Mouse (Mus musculus): Measurements from ENCODE around the gene Fbxo34. TPM values are rescaled to one million over a fixed set of nuclear protein-coding genes. Genes with fewer than 3 reads are reported as not detected.

The Fbxo34 gene
- polyA plus RNA-seq, 1 experiment: 11.9 TPM

GRCm38 (mm10) chr14:47514816-47515453 is 64.7 kb downstream of the Fbxo34 start:
- no peaks in the 10 kb centered on the region for H3K36me3 ChIP-seq (ENCODE audit: control insufficient read depth, insufficient read depth)
- no peak overlapping the region for H3K4me3 ChIP-seq (ENCODE audit: insufficient read depth, poor library complexity, severe bottlenecking)
- H3K27me3 ChIP-seq (ENCODE audit: control insufficient read depth, insufficient read depth, insufficient read length): no peaks in the 10 kb centered on the region
- H3K79me3 ChIP-seq (ENCODE audit: low read depth): peaks cover 9% of the 10 kb centered on the region
- H3ac ChIP-seq (ENCODE audit: control insufficient read depth, insufficient read length, low read depth): no peak overlapping the region
- H3K79me2 ChIP-seq (ENCODE audit: control insufficient read depth, insufficient read depth): peaks cover 26% of the 10 kb centered on the region
- no peak for TF ChIP-seq CTCF (IDR thresholded peaks at IDR 0.05; ENCODE audit: control insufficient read depth, insufficient read depth, insufficient read length)
- no peak for TF ChIP-seq MYOG (IDR thresholded peaks at IDR 0.05; ENCODE audit: control insufficient read depth, extremely low read depth, insufficient read length)
- TF ChIP-seq MYOD1 (IDR thresholded peaks at IDR 0.05; ENCODE audit: control insufficient read depth, insufficient read length, low read depth): no peak
- TF ChIP-seq FOSL1 (IDR thresholded peaks at IDR 0.05; ENCODE audit: insufficient read depth, low read length, poor library complexity, severe bottlenecking): no peak
- no peak for TF ChIP-seq USF1 (IDR thresholded peaks at IDR 0.05; ENCODE audit: low read depth)
- no peak for TF ChIP-seq MAX (IDR thresholded peaks at IDR 0.05)
- TF ChIP-seq CEBPB (IDR thresholded peaks at IDR 0.05; ENCODE audit: low read depth): no peak

DNA sequence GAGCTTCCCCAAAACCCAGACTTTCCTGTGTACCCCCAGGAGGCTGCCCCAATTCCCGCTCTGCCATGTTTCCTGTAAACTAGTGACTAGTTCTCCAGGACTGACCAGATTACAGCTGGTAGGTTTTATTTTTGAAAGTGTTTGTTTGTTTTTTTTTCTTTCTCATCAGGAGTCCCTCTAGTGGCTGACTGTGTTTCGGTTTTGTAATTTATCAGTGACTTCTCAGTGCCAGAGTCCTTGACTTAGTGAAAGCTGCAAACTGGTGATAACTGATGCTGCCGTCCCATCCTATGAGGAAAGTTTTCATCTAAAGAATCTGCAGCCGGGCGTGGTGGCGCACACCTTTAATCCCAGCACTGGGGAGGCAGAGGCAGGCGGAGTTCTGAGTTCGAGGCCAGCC is 65.4 kb downstream of the Fbxo34 start:
- Histone ChIP-seq H3ac (ENCODE audit: control insufficient read depth, insufficient read length, low read depth) (no peak overlapping the region), H3K79me2 (ENCODE audit: control insufficient read depth, insufficient read depth) (peaks cover 33% of the 10 kb centered on the region), H3K27me3 (ENCODE audit: control insufficient read depth, insufficient read depth, insufficient read length) (no peaks in the 10 kb centered on the region), H3K36me3 (ENCODE audit: control insufficient read depth, insufficient read depth) (no peaks in the 10 kb centered on the region), H3K79me3 (ENCODE audit: low read depth) (peaks cover 12% of the 10 kb centered on the region), H3K4me3 (ENCODE audit: insufficient read depth, poor library complexity, severe bottlenecking) (no peak overlapping the region)
- TF ChIP-seq FOSL1 (IDR thresholded peaks at IDR 0.05; ENCODE audit: insufficient read depth, low read length, poor library complexity, severe bottlenecking) (no peak), MYOD1 (IDR thresholded peaks at IDR 0.05; ENCODE audit: control insufficient read depth, insufficient read length, low read depth) (no peak), USF1 (IDR thresholded peaks at IDR 0.05; ENCODE audit: low read depth) (no peak), CEBPB (IDR thresholded peaks at IDR 0.05; ENCODE audit: low read depth) (no peak), MYOG (IDR thresholded peaks at IDR 0.05; ENCODE audit: control insufficient read depth, extremely low read depth, insufficient read length) (no peak), CTCF (IDR thresholded peaks at IDR 0.05; ENCODE audit: control insufficient read depth, insufficient read depth, insufficient read length) (no peak), MAX (IDR thresholded peaks at IDR 0.05) (no peak)

- no peak overlapping the region for H3K4me3 ChIP-seq (ENCODE audit: insufficient read depth, poor library complexity, severe bottlenecking)
- no peak for TF ChIP-seq USF1 (IDR thresholded peaks at IDR 0.05; ENCODE audit: low read depth)
- TF ChIP-seq CTCF (IDR thresholded peaks at IDR 0.05; ENCODE audit: control insufficient read depth, insufficient read depth, insufficient read length): no peak
- TF ChIP-seq FOSL1 (IDR thresholded peaks at IDR 0.05; ENCODE audit: insufficient read depth, low read length, poor library complexity, severe bottlenecking): no peak
- no peak for TF ChIP-seq MYOD1 (IDR thresholded peaks at IDR 0.05; ENCODE audit: control insufficient read depth, insufficient read length, low read depth)
- TF ChIP-seq MAX (IDR thresholded peaks at IDR 0.05): no peak
- TF ChIP-seq MYOG (IDR thresholded peaks at IDR 0.05; ENCODE audit: control insufficient read depth, extremely low read depth, insufficient read length): no peak
- TF ChIP-seq CEBPB (IDR thresholded peaks at IDR 0.05; ENCODE audit: low read depth): no peak
- H3K79me2 ChIP-seq (ENCODE audit: control insufficient read depth, insufficient read depth): peaks cover 41% of the 10 kb centered on the region
- H3K79me3 ChIP-seq (ENCODE audit: low read depth): peaks cover 15% of the 10 kb centered on the region
- no peak overlapping the region for H3ac ChIP-seq (ENCODE audit: control insufficient read depth, insufficient read length, low read depth)
- H3K27me3 ChIP-seq (ENCODE audit: control insufficient read depth, insufficient read depth, insufficient read length): no peaks in the 10 kb centered on the region
- no peaks in the 10 kb centered on the region for H3K36me3 ChIP-seq (ENCODE audit: control insufficient read depth, insufficient read depth)
Observed at GRCm38 (mm10) chr14:47516755-47517154, 66.5 kb downstream of the Fbxo34 start.

GRCm38 (mm10) chr14:47518619-47519018 is 68.4 kb downstream of the Fbxo34 start:
- Histone ChIP-seq H3K79me3 (ENCODE audit: low read depth) (peaks cover 10% of the 10 kb centered on the region), H3K4me3 (ENCODE audit: insufficient read depth, poor library complexity, severe bottlenecking) (no peak overlapping the region), H3K36me3 (ENCODE audit: control insufficient read depth, insufficient read depth) (no peaks in the 10 kb centered on the region), H3ac (ENCODE audit: control insufficient read depth, insufficient read length, low read depth) (no peak overlapping the region), H3K27me3 (ENCODE audit: control insufficient read depth, insufficient read depth, insufficient read length) (no peaks in the 10 kb centered on the region), H3K79me2 (ENCODE audit: control insufficient read depth, insufficient read depth) (peaks cover 29% of the 10 kb centered on the region)
- TF ChIP-seq FOSL1 (IDR thresholded peaks at IDR 0.05; ENCODE audit: insufficient read depth, low read length, poor library complexity, severe bottlenecking) (peak; percentile 52), USF1 (IDR thresholded peaks at IDR 0.05; ENCODE audit: low read depth) (no peak)

GRCm38 (mm10) chr14:47520751-47521449 is 70.7 kb downstream of the Fbxo34 start:
- Histone ChIP-seq H3K79me2 (ENCODE audit: control insufficient read depth, insufficient read depth) (peaks cover 26% of the 10 kb centered on the region), H3K27me3 (ENCODE audit: control insufficient read depth, insufficient read depth, insufficient read length) (no peaks in the 10 kb centered on the region), H3K79me3 (ENCODE audit: low read depth) (peaks cover 9% of the 10 kb centered on the region), H3K36me3 (ENCODE audit: control insufficient read depth, insufficient read depth) (no peaks in the 10 kb centered on the region), H3K4me3 (ENCODE audit: insufficient read depth, poor library complexity, severe bottlenecking) (no peak overlapping the region), H3ac (ENCODE audit: control insufficient read depth, insufficient read length, low read depth) (no peak overlapping the region)
- no peak for TF ChIP-seq MAX (IDR thresholded peaks at IDR 0.05)

DNA sequence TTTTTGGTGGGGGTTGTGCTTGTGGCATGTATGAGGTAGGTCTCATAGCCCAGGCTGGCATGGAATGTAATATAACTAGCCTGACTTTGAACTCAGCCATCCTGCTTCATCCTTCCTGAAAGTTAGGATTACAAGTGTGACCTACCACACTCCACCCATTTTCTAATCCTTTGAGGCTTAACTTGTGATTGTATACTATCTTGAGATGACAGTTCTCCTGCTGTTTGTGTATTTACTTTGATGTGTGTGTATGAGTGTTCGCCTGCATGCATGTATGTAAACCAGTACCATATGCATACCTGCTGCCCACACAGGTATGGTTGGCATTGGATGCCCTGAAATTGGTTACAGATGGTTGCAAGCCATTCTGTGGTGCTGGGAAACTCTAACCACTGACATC is 71.4 kb downstream of the Fbxo34 start:
- Histone ChIP-seq H3K79me2 (ENCODE audit: control insufficient read depth, insufficient read depth) (peaks cover 26% of the 10 kb centered on the region), H3K27me3 (ENCODE audit: control insufficient read depth, insufficient read depth, insufficient read length) (no peaks in the 10 kb centered on the region), H3ac (ENCODE audit: control insufficient read depth, insufficient read length, low read depth) (no peak overlapping the region), H3K4me3 (ENCODE audit: insufficient read depth, poor library complexity, severe bottlenecking) (no peak overlapping the region), H3K79me3 (ENCODE audit: low read depth) (peaks cover 9% of the 10 kb centered on the region), H3K36me3 (ENCODE audit: control insufficient read depth, insufficient read depth) (no peaks in the 10 kb centered on the region)
- no peak for TF ChIP-seq MAX (IDR thresholded peaks at IDR 0.05)
- no peak for TF ChIP-seq MYOG (IDR thresholded peaks at IDR 0.05; ENCODE audit: control insufficient read depth, extremely low read depth, insufficient read length)
- TF ChIP-seq USF1 (IDR thresholded peaks at IDR 0.05; ENCODE audit: low read depth): no peak
- no peak for TF ChIP-seq FOSL1 (IDR thresholded peaks at IDR 0.05; ENCODE audit: insufficient read depth, low read length, poor library complexity, severe bottlenecking)
- TF ChIP-seq MYOD1 (IDR thresholded peaks at IDR 0.05; ENCODE audit: control insufficient read depth, insufficient read length, low read depth): no peak
- no peak for TF ChIP-seq CEBPB (IDR thresholded peaks at IDR 0.05; ENCODE audit: low read depth)
- TF ChIP-seq CTCF (IDR thresholded peaks at IDR 0.05; ENCODE audit: control insufficient read depth, insufficient read depth, insufficient read length): no peak

All from C2C12 (cell line).